Mouse (Mus musculus): Measurements from ENCODE around the gene Med16.

Med16 gene

DNA sequence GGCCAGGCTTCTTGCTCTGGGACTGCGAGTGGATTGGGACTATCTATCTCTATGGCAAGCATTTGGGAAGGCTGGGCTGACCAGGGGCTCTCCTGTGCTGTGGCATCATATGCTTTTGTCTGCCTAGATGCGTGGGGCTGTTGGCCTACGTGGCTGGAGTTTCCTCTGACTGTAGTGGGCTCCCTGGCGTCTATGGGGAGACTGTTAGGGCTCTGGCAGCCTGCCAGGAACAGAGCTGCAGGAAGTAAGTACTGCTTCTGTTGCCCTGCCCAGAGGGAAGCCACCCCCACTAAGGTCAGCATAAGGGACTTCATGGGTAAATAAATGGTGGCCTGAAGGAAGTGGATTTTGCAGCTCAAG lies 51.3 kb downstream of the Med16 start:
- DNase-seq, result no peak

DNA sequence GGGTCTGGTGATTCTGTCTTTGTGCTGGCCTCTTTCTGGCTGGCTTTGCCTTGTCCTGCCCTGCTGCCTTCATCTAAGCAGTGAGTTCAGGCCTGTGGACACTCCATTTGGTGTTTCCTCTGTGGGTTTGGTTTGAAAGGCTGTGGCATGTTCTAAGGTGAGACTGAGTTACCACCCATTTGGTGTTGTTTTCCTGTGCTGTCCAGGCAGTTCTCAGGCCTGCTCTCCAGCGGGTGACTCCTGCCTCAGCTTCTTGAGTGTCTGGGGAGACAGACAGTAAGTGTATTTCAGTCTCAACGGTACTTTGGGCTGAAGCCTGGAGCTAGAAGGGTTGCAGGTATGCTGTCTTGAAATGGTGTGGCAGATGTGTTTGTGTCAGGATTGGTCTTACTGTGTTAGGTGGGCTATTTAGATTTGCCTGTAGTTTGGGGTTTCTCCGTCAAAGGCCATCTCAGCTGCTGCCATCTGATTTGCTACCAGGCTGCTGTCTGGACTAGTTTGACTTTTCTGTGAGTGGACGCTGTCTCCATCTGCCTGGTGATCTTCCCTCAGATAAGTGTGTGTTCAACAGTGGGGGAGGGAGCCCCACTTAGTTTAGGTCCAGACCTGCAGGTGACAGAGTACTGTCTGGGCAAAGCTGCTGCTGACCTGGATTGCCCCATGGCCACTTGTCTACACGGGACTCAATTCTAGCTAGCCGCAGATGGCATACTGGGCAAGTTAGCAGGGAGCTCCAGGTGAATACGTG lies 51.8 kb downstream of the Med16 start:
- DNase-seq, result no peak

DNA sequence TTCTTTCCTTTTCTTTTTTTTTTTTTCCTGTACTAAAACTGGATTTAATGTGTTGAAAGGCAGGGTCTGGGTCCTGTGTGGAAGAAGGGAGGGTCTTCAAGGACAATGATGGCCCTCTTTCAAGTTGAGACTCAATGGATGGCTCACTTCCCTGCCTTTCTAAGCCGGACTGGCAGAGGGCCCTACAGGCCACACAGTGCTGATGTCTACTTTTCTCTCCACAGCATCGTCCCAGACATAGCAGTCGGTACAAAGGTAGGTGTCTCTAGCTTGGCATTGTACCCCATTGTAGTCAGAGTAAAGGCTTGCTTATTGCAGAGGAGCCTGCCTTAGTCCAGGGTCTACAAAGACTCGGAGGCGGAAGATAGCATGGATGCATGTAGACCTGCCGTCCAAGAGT lies 52.4 kb downstream of the Med16 start:
- no peak for DNase-seq

DNA sequence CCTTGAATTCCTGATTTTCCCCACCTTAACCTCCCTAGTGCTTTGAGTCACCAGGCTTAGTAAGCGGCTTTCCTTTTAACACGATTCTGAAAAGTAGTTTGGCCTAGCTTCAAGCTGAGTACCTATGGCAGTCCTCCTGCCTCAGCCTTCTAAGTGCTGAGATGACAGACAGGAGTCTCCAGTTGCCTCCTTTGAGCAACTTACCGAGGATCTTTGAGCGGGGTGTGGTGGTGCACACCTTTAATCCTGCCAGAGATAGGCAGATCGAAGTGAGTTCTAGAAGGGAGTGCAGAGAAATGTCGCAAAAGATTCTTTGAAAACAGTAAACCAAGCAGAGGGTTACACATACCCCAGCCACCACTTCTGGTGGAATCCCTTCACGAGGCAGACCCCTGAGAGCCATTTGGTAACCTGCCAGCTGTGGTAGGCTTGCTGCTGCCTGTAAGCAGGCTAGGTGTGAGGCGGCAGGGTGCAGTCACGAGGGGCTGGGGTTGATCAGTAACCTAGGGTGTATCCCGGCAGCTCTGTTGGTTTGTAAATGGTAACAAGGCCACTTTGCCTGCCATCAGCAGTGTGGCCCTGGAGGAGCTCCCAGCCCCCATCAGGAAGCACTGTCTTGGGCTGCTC lies 53.1 kb downstream of the Med16 start:
- no peak for DNase-seq

DNA sequence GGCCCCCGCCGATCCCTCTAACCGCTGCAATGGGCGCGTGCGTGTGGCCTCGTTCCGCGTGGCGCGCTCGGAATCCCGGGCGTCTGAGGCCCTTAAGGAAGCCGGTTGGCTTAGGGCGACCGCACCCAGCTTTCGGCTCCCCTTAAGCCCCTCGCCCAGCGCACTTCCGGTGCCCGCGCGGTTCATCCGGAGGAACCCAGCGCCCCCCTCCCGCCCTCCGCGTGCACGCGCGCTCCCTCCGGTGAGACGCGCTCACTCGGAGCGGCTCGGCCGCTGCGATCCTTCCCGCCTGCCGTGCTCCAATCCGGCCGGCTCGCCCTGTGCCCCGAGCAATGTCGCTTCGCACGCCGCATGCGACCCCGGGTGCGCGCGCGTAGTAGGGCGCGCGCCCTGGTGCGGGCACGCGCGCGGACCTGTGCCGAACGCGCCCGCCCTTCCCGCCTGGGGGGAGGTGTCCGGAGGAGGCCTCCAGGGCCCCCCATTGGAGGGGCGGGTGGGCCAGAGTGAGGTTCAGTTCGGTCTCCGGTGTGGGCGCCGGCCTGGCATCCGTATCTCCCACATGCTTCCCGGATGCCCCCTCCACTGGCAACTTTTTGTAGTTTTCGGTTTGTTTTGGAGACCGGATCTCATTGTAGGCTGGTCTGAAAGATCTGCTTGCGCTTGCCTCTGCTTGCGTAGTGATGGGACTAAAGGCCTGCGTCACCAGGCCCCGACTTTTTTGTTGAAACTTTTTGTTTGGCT lies 53.8 kb downstream of the Med16 start:
- peak; percentile 64 for DNase-seq

DNA sequence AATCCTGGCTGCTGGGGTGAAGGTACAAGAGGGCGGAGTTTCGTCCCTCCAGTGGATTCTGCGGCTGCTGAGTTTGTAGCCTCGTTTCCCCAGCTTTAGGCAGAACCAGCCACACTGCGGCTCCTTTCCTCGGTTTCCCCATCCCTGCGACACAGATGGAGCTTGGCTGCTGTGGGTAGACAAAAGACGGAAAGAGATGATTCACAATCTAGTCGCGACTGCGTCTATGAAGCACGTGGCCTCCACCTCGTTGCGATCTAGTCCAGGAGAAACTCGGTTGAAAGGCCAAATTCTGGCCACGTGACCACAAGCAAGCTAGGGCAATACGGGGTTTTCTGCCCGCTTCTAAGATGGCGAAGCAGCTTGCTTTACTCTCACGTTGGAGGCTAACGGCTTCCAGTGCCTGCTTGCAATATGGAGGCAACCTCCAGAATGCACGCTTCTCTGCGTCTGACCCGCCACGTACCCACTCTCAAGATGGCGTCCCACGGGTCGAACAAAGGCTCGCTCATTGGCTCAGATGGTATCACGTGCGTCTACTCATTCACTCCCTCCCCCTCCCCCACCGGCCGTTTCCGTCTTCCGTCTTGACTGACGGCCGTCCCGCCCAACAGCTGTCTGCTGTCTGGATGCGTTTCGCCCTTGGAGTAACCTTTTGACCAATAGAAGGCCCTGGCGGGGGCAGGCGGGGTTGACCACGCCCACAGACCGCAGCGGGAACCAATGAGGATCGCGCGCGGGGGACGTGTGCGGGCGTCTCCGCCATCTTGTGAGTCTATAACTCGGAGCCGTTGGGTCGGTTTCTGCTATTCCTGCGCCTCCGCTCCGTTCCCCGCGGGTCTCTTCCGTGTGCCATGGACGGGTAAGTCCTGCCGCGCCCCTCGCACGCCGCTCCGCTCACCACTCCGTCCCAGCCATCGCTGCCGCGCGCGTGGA lies 54.6 kb downstream of the Med16 start, which contains the start of gene Ptbp1:
Ptbp1 (plus strand) TSS at position 568 of the 936 bp plus-strand sequence.
- DNase-seq, result peak; percentile 99

DNA sequence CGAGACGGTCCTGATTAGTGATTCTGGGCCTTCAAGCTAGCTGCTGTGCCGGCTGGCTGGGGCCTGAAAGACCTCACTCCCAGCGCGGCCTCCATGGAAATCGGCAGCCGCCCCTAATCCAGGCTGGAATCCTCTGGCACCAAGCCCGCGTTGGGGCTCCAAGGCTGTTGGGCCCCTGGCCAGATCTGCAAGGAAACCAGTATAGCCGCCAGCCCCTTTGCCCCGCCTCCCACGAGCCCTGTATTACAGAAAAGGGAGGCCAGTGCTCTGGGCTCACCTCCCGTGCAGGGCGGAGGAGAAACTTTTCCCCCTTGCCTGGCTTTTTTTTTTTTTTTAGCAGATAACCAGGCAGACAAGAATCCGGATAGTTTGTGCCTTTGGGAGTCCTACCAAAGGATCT lies 55.3 kb downstream of the Med16 start:
- peak; percentile 80 for DNase-seq

DNA sequence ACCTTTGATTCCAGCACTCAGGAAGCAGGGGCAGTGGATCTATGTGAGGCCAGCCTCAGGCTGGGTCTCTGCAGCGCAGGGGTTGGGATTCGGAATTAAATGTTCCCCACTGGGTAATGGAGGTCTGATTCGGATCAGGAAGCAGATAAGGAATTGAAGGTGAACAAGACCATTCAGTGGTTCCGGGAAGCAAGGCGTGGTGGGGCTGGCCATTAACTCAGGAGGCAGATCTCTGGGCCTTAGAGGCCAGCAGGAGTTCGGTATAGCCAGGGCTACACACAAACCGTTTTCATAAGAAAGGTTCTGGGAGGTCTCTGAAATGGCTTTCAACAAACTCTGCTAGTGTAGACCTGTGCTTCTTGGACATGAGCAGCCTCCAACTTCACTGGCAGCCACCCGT lies 55.9 kb downstream of the Med16 start:
- no peak for DNase-seq

DNA sequence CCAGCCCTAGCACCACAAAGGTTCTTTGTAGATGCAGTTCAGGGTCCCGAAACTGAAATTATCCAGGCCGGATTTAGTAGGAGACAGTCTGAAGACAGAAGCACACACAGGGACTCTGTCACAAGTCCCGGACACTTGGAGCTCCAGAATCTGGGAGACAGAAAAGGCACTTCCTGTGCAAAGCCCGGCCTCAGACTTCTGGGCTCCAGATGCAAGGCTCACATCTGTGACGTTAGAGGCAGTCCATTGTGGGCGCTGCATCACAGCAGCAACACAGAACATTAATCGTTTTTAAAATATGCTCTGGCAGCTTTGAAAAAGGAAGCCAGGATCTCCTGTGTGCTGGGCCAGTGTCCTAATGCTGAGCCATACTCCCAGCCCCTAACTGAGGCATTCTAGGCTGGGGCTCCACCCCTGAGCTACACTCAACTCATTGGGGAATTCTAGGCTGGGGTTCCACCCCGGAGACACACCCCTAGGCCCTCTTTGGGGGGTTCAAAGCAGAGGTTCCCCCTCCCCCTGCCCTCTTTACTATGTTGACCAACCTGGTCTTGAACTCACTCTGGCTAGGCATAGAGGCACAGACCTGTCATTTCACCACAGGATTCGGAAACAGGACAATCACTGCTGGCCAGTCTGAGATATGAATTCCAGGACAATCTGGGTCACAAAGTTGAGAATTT lies 56.5 kb downstream of the Med16 start:
- no peak for DNase-seq

DNA sequence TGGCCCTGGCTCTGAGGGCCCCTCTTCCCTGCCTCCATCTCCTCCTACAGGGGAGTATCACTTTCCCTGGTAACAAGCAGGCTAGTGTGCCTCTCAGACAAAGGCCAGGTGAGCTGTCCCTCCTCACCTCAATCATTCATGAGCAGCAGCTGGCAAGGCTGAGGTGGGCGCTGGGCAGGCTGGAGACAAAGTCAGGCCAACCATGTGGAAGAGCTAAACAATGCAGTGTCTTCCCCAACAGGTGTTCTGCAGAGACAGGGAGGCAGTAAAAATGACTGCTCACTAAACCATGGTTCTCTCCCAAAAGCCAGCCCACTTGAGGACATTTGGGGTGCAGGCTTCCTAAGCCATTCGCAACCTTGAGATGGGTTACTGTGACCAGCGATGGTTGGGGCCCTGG lies 57.1 kb downstream of the Med16 start:
- no peak for DNase-seq

DNA sequence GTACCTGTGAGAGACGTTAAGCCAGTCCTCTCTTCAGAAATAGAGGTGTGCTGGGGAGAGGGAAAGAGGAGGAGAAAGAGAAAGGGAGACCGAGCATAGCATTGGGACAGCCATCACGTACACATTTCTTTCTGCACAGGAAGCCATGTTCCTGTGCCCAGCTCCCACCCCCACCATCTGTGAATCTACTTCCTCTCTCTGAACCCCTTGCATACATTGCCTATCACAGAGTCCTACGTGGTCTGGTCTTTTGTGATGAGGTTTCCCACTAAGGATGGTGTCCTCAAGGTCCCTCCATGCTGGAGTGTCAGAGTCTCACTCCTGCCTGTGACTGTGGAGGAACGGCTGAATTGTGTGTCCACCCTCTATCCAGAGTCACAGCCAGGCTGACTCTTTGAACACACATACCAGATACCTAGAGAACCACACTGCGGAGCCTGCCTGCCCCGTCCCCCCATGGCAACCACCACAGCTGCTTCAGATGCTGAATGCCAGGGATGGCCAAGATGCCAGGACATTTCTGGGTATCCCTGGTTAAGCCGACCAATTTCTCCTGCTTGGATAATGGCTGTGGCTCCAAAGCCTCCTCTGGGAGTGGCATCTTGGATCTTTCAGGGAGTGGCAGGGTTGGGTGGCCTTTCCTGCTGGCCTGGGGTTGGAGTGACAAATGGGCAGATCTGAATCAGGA lies 58.6 kb downstream of the Med16 start:
- DNase-seq, result no peak

DNA sequence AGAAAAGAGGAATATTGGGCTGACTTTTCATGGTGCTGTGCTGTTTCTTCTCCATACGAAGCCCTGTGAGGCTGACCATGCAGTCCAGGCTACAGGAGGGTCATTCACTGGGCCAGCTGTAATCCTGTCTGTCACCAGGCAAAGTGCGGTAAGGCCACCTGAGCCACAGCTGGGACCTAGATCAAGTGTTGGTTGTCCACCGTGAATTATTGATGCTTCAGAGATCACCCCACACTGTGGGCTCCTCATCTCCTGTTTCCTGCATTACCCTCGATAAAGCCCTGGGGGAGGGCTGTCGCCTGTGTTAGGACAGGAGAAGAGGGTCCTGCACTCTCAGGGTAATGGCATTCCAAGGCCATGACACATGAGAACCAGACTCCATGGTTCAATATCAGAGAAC lies 62.2 kb downstream of the Med16 start:
- no peak for DNase-seq
